Mouse (Mus musculus) kidney, adult 8-10 months (tissue): ENCODE results near the gene Fbxl12.
"Not testable (repeated sequence)": the region's sequence is repeated elsewhere in the genome, so short reads cannot be mapped to it uniquely, and the experiment has no call there.

Experiments
- DNase-seq, 2 experiments: peaks; one replicate each; pipeline ENCODE4 v3.0.0; 2022

Gene Fbxl12

DNA sequence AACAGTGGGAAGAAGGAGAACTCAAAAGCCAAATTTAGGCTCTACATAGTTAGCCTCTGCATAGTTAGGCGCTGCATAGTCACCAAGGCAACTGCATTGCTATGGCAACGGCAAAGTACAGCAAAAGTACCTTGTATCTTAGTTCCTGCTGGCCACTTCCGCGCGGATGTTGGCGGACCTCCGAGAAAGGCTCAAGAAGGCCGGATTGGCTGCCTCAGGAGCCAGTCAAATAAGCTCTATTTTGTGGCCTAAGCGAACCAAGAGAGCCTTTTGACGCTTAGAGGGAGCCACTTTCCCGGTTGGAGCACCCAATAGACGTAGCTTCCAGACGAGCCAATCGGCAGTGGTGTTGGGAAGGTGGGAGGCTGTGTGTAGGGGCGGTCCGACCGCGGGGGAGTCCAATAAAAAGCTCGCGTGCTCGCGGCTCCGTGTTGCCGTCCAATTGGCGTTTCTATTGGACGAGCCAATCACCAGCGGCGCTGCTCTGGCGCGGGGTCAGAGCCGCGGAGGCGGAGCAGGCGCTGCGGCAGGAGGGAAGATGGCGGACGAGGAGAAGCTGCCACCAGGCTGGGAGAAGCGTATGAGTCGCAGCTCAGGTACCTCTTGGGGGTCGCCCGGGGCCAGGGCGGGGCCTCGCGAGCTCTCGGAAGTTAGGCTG, 7.2 kb upstream of the Fbxl12 start, which contains the start of gene Pin1:
Gene Pin1 (plus strand): TSS at position 494 of the 658 bp plus-strand sequence.
- DNase-seq = peak; percentile 100

DNA sequence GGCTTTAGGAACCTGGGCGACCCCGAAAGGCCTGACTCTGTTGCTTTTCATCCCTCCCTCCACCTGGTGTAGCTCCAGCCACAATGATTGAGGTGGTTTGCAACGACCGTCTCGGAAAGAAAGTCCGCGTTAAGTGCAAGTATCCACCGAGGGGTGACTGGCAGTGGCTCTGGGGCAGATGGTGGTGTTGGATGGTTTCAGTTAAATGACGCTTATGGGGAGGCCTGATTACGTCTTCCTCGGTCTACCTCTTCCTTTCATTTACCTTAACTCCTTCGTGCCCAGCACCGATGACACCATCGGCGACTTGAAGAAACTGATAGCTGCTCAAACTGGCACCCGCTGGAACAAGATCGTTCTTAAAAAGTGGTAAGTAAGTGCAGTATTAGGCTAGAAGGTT, 554 bp upstream of the Fbxl12 start:
- peak in 1 of 2 experiments; percentile 8 for DNase-seq

DNA sequence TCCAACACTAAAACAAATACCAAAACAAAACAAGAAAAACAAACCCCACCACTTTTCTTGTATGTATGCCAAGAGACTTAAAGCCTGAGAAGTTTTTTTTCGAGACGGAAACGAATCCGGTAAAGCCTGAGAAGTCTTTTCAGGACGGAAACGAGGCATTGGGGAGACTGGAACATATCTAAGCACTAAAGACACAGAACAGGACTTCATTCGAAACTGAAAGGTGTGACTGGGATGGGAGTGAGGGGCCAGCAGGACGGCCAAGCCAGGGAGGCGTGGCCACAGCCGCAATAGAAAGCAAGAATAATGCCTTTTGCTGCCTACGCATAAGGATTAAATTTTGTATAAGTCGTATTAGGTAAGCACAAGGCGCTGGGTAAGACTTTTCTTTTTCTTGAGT, 786 bp downstream of the Fbxl12 start:
- DNase-seq = no peak

DNA sequence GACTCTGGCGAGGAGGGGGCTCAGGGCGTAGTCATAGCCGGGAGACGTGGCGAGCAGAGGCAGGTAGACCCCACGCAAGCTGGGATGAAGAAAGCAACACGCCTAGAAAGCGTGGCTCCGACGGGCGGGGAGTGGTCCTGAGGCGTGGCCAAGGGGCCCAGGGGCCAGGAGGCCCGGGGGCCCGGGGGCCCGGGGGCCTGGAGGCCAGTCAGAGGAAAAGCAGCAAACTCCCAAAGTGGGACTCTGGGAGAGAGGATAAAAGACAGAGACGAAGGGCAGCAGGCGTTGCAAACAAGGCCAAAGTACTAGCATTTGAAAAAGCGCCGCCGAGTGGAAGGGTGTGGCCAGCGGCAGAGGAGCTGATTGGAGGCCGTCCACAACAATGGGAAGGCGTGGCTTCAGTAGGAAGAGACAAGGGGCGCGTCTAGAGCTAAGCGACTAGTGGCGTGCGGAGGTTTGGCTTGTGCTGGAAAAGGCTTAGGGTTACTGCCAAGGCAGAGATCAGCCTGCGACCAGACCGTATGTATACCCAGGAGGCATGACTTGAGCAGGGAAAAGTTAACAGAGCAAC, 1.6 kb downstream of the Fbxl12 start:
- peak; percentile 83 to 89 for DNase-seq

DNA sequence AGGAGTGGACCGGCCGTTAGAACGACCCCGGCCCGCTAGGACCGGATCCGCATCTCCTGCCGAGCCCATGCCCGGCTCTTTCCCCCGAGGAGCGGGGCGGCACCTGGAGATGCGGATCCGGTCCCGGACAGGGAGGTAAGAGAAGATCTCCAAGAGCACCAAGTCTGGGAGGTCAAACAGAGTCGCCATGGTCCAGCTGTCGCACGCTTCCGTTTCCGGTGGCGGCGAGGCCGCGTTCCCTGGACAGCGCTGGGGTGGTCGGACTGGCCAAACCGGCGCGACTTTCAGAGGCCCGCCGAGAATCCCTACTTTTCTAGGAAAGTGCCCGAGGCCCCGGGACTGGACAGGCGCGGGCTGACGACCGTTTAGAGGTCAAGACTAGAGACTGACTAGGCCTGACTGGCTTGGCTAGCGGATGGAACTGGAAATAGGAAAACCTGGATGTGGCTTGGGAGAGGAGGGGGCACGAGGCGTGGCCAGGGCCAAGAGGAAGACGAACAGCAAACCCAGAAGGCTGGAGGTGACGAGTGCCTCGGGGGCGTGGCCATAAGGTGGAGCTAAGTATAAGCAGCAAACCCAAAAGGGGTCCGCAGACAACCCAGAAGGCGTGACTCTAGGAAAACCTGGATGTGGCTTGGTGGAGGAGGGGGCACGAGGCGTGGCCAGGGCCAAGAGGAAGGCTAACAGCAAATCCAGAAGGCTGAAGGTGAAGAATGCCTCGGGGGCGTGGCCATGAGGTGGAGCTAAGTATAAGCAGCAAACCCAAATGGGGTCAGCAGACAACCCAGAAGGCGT, 2.3 kb downstream of the Fbxl12 start, which contains the start of gene Ubl5:
Gene Ubl5 (plus strand): TSS at position 778 of the 795 bp plus-strand sequence.
- peak; percentile 77 to 78 for DNase-seq

DNA sequence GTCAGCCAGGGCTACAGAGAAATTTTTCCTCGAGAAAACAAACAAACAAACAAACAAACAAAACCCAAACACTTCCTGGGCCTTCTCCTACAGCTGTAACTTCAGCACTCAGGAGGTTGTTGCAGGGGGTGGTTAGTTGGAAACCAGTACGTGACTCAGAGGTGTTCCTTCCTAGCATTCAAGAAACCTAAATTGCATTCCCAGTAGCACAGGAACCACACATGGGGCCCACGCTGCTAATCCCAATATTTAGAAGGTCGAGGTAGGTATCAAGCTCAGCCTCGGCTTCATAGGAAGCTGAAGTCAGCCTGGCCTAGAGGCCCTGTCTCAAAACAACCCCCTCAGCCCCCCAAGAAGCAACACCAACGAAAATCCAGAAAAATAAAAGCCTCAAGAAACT, 3.1 kb downstream of the Fbxl12 start:
- no peak for DNase-seq

DNA sequence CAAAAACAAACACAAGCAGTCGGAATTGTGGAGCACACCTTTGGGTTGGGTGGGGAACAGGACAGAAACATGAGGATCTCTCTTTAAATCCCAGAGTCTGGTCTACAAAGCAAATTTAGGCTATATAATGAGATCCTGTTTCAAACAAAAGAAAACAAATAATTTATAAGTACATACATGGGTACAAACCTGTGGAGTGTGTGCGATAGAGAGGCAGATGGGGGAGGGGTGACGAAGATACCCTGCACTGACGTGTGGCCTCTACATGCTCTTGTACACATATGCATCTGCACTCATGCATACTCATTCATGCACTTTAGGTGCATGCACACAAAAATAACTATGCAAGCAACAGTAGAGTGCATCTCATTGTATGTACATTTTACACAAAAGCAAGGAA, 5.1 kb downstream of the Fbxl12 start:
- DNase-seq = no peak

DNA sequence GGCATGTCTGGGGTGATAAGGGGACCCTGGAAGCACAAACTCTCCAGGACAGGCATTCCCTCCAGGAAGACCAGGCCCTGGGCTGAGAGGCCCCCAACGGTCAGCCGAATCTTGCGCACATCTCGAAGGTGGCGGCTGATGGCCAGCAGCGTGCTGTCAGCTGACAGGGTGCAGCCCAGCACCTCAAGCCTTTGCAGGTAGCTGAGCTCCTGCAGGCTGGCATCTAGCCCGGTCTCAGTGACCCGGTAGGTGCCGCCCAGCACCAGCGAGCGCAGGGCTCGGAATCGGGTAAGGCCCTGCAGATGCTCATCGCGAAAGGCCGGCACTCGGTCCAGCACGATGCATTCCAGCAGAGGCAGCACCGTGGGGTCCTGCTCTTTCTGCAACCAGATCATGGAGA, 6.0 kb downstream of the Fbxl12 start:
- no peak for DNase-seq

DNA sequence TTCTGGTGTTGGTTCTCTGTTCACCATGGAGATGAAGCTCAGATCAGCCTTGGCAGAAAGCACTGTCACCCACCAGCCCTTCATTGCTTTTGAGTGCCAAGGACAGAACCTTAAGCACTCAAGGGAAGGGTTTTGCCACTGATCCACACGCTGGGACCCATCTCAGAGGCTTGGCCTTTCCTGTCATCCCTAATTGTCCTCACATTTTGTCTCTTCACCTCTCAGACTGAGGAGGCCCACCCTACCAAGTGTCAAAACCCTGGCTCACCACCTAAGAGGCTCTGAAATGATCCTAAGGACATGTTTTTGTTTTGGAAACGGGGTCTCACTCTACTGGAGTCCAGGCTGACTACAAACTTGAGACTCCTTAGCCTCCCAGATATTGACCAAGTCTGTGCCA, 7.8 kb downstream of the Fbxl12 start:
- no peak for DNase-seq

DNA sequence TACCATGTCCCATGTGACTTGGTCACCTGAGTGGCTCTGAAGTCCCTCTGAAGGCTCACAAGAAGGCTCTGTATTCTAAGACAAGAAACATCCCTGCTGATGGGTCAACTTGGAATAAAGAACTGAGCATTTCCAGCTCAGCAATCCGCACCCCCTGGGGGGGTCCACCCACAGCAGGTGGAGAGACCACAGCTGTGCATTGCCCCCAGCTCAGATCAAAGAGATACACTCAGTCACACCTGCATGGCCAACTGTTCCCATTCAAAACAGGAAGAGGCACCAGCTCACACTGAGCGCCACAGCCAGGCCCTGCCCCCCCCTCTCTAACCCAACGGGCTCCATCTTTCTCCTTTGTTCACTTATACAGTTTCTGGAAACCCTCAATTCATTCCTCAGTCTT, 8.3 kb downstream of the Fbxl12 start:
- DNase-seq = no peak

DNA sequence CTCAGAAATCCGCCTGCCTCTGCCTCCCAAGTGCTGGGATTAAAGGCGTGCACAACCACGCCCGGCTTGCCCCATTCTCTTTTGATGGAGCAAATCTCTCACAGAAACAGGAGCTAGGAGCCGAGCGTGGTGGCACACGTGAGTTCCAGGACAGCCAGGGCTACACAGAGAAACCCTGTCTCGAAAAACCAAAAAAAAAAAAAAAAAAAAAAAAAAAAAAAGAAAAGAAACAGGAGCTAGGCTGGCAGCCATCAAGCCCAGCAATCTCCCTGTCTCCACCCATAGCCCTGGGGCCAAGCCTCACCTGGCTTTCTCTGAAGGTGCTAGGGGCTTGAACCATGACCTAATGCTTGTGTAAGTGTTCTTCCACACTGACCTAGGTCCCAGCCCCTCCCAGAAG, 8.9 kb downstream of the Fbxl12 start:
- DNase-seq = not testable (repeated sequence)

DNA sequence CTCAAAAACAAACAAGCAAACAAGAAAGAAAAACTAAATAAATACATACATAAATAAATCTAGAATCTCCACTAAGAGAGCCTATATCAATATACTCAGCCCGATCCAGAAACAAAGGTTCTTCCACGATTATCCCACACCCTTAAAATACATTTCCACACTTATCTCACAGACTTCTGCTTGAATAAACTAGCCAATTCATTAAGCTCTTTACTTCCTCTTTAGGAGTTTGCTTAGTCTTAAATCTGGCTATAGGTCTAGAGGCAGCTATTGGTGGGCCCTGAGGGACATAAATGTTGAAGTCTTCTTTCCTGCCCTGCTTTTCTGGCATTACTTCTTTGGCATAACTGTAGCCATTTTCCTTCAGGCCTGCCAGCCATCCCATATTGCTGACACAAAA, 13.2 kb downstream of the Fbxl12 start:
- no peak for DNase-seq

DNA sequence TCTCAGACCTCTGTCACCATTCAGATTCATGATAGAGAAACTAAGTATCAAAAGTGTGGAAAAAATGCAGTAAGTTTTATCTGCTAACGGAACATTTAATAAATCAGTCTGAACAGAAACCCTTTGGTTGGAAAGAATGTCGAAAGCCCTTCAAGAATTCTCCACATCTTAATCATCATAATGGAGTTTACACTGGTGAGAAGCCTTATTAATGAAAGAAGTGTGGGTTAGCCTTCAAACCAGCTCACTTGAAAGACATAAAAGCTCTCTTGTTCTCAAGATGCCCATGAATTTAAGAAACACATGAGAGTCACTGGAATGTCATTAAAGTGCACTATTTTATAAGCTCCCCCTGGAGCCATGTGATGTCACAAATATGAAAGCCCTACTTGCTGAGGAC, 27.9 kb downstream of the Fbxl12 start:
- DNase-seq = no peak

DNA sequence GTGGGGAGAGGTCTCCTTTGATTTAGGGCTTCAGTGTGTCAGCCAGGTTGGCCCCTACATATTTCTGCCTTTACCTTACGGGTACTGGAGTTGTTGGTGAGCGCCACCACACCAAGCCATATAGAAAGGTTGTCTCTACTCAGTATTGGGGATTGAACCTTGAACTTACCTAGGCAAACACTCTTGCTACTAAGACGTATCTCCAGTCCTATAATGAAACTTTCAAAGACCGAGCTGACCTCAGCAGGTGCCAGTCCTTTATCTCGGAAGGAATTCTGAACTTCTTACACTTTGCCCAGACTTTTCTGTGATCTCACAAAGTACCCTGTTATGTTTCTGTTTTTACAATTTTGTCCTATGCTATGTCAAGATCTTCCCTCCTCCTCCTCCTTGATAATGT, 32.6 kb downstream of the Fbxl12 start:
- DNase-seq = no peak

DNA sequence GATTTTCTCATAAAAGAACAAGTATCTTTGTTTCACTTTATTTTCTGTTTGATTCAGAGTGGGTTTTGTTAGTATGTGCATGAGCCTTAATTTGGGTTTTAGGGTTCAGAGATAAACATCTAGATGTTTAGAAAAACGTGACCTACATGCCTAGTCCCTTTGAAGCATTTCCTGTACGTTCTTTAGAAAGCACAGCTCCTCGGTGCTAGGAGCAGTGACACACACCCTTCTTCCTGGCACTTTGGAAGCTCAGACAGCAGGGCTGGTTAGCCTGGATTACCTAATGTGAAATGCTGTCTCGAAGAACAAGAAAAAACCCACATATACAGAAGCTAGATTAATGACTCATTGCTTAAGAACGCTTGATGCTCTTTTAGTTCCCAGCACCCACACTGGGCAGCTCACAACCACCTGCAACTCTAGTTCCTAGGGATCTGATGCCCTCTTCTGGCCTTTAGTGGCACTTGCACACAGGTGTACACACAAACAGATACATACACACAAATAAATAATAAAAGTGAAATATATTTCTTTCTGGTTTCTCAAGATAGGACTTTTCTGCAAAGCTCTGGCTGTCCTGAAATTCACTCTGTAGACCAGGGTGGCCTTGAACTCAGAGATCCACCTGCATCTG, 34.6 kb downstream of the Fbxl12 start:
- DNase-seq = no peak

DNA sequence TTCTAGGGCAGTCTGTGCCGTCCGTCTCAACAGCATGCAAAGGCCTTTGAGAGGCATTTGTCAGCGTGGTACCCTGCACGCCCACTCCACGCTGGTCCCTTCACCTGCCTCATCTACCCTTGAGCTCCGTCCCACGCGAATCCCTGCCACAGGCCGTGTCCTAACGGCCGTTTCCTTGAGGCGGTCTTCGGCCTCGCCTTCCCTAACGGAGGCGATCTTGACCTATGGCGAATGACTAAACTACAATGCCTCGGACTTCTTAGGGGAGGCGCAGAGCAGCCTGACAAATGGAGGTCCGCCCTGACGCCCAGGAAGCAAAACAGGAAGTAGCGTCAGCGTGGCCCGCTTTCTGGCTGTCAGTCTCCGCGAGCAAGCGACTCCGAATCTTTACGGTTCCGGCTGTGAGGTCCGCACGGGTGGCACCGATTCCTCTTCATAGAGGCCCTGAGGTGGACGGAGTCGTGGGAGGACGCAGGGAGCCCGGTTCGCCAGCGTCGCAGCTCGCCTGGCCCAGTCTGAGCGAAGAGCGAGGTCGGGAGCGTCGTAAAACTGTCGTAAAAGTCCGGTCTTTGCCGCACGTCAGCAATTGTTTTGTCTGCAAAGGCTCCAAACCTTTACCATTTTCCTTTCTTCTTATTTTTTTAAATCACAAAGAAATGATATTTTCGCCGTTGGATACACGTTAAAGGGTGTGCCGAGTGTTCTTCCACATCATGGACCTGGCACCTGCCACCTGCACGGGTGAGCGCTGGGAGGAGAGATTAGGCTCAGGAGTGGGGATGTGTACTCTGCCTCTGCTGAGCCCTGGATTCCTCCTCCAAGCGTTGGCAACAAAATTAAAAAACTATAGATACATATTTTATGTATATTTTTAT, 37.2 kb downstream of the Fbxl12 start:
- DNase-seq = peak; percentile 80 to 81

DNA sequence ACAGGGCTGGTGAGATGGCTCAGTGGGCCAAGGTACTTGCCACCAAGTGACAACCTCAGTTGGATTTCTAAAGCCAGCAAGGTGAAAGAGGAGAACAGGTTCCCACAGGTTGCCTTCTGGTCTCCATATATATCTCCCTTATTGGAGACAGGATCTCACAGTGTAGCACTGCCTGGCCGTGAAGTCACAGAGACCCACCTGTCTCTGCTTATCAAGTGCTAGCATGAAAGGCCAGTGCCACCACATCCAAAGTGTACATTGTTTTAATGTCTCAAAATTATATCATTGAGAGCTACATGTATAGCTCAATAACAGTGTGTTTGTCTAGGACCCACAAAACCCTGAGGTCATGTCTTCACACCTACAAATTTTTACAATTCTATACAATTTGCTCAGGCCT, 38.3 kb downstream of the Fbxl12 start:
- no peak for DNase-seq

DNA sequence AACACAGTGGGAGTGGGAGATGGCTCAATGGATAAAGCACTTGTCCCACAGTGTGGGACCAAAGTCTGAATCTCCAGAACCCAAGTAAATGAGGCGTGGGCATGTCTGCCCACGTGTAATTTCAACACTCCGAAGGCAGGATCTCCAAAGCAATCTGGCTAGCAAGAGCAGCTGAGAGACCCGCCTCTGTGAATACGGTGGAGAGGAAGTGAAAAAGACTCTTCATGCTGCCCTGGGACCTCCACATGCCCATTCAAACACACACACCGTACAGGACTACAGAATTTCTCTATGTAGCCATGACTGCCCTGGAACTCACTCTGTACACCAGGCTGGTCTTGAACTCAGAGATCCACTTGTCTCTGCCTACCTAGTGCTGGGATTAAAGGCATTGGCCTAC, 43.3 kb downstream of the Fbxl12 start:
- no peak for DNase-seq

DNA sequence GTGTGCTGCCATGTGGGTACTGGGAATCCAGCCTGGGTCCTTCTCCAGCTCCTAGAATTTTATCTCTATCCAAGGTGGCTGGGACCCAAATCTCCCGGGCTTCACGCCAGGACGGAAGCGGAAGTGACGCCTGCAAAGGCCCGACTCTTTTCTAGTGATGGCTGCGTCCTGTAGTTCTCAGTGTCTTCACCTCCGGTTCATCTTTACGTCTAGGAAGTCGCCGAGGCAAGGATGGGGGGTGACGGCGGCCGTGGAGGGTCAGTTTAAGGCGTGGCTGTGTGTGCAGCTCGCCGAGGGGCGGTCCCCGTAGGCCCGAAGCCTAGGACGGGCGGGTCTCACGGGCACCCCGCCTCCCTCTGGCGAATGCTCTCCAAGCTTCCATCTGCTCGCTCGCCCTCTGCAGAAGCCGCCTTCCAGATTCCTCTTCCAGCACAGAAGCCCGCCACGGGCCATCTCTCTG, 63.4 kb downstream of the Fbxl12 start, which contains the start of gene Zfp846:
Gene Zfp846 (plus strand): TSS at position 117 of the 460 bp plus-strand sequence.
- DNase-seq = peak; percentile 99 to 100

DNA sequence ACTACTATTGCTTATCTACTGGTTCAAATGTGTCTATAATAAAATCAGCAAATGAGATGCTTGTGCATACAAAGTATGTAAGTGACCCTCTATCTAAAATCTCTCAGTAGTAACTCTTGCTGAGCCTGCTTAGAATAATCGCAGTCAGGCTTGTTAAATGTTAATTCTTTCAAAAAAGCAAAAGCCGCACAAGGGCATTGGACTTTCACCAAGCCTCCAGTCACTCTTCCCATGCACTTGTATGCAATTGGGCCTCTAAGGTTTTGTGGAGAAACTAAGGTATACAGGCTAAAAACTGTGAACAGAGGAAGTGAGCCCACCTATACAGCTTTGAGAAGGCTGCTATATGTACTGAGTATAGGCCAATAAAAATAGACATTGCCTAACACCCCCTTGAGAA, 68.0 kb downstream of the Fbxl12 start:
- peak; percentile 17 to 27 for DNase-seq

DNA sequence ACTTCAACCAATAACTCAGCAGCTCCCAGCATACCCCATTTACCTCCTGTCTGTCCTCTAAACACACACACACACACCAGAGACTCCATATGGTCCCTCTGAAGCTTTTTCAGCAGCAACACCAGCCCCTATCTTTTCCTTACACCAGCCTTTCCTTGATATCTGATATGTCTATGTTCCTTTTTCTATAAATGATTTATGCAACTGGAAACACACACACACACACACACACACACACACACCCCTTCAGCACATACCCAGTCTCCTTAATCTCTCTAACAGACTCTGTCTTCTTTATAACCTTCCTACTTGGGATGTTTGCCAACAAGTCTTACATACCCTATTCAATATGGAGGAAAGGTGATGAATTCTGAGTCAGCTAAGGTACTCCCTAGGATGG, 73.5 kb downstream of the Fbxl12 start:
- no peak for DNase-seq
